Mouse (Mus musculus) ES-E14 (cell line): ENCODE measurements around the gene Hoxb5. TPM values are rescaled to one million over a fixed set of nuclear protein-coding genes. Genes with fewer than 3 reads are reported as not detected.

Experiments used
- DNase-seq: peaks from one replicate; pipeline ENCODE4 v3.0.0-alpha.2; 2013; ENCODE audit warnings: low read depth, low spot score
- H3K27ac ChIP-seq: 2 replicates; pipeline ENCODE4 v1.5.1; 2012; ENCODE audit warnings: low read depth, mild to moderate bottlenecking, low read length, moderate library complexity, mixed read lengths; ENCODE audit not compliant: poor library complexity, insufficient read depth, severe bottlenecking
- H3K36me3 ChIP-seq: 2 replicates; pipeline ENCODE4 v1.6.1; 2012; ENCODE audit warnings: mild to moderate bottlenecking, low read length, moderate library complexity, mixed read lengths; ENCODE audit not compliant: control insufficient read depth, poor library complexity, insufficient read depth, severe bottlenecking
- H3K4me1 ChIP-seq, 2 experiments: fragments of 150-350 bp in 1 of 2; sonication (generic) in 1 of 2; 2 replicates each; pipeline ENCODE4 v1.6.1; 2012; ENCODE audit warnings: low read length in 2 of 2, mild to moderate bottlenecking in 1 of 2, mixed read lengths in 1 of 2; ENCODE audit not compliant: control insufficient read depth in 2 of 2, insufficient read depth in 2 of 2, poor library complexity in 1 of 2
- H3K4me3 ChIP-seq, 2 experiments: fragments of 150-350 bp in 1 of 2; sonication (generic) in 1 of 2; 2 replicates each; pipeline ENCODE4 v1.5.1; 2012; ENCODE audit warnings: low read length in 2 of 2, low read depth in 1 of 2, mild to moderate bottlenecking in 1 of 2, mixed read lengths in 1 of 2; ENCODE audit not compliant: insufficient read depth in 1 of 2, poor library complexity in 1 of 2, severe bottlenecking in 1 of 2
- H3K9ac ChIP-seq: 2 replicates; pipeline ENCODE4 v1.6.1; 2012; ENCODE audit warnings: low read depth, mild to moderate bottlenecking, low read length, mixed read lengths; ENCODE audit not compliant: poor library complexity, insufficient read depth, severe bottlenecking
- H3K9me3 ChIP-seq: fragments of 150-350 bp; sonication (generic); 2 replicates; pipeline ENCODE4 v1.6.1; 2012; ENCODE audit warnings: low read depth, mild to moderate bottlenecking, low read length; ENCODE audit not compliant: control insufficient read depth, insufficient read depth
- CHD2 ChIP-seq: IDR thresholded peaks from 2 replicates; pipeline ENCODE4 v1.6.1; 2014; ENCODE audit warnings: mild to moderate bottlenecking, low read depth, low read length, inconsistent platforms
- HCFC1 ChIP-seq: IDR thresholded peaks from 2 replicates; pipeline ENCODE4 v1.6.1; 2012; ENCODE audit warnings: low read length, inconsistent platforms, borderline replicate concordance; ENCODE audit not compliant: insufficient read depth
- MAFK ChIP-seq: IDR thresholded peaks from 2 replicates; pipeline ENCODE4 v1.6.1; 2014; ENCODE audit warnings: mild to moderate bottlenecking, low read depth, low read length, inconsistent platforms; ENCODE audit not compliant: insufficient read depth
- ZC3H11A ChIP-seq: IDR thresholded peaks from 2 replicates; pipeline ENCODE4 v1.6.1; 2012; ENCODE audit warnings: low read depth, mild to moderate bottlenecking, inconsistent platforms, low read length, borderline replicate concordance
- ZNF384 ChIP-seq: IDR thresholded peaks from 2 replicates; pipeline ENCODE4 v1.6.1; 2012; ENCODE audit warnings: low read depth, low read length, inconsistent platforms
- in situ Hi-C, 2 experiments: fragments of 600-800 bp; cut with MboI; formaldehyde crosslinking; loops; one replicate each; pipeline ENCODE4 v1.15.1; 2025; ENCODE audit warnings: low sequenced_read_pairs in 2 of 2, inconsistent platforms in 1 of 2; ENCODE audit not compliant: unreplicated experiment in 2 of 2
- total RNA-seq: library from RNA; depleted of rRNA; stranded (reverse); fragments of 300-350 nt; gene quantifications from 2 replicates; pipeline ENCODE4 v1.2.3, GENCODE M21; 2012

The Hoxb5 gene
- total RNA-seq, 1 experiment: 0.09 TPM

DNA sequence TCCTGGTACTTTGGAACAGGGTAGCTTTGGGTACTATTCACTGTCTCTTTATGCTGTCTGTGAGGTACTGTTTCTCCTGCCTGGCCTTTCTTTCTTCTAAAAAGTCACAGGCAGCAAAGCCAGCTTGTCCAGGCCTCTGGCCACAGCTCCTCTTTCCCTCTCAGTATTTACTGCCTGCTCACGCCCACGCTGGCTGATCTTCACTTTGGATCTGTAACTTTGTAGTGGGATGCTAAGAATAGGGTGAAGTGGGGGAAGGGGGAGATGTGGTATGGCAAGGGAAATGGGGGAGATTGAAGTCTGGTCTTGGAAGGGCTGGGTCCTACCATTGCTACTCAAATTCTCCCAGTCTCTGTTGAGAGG is 30.8 kb downstream of the Hoxb5 start:
- TF ChIP-seq HCFC1 (no peak), ZC3H11A (no peak), ZNF384 (no peak), MAFK (no peak), CHD2 (no peak)
- in situ Hi-C loops: loop anchor here (10.0 kb wide), 3 partner anchors 49 to 159 kb away; partner anchors contain the start of genes Hoxb13 (in 1 of the 2), Hoxb7 (in 1 of the 2) and Hoxb8 (in 1 of the 2)
- Histone ChIP-seq H3K9me3 (no peaks in the 10 kb centered on the region), H3K4me1 (no peaks in the 10 kb centered on the region), H3K9ac (no peak overlapping the region), H3K27ac (no peak overlapping the region), H3K36me3 (no peaks in the 10 kb centered on the region), H3K4me3 (no peak overlapping the region)
- no peak for DNase-seq

DNA sequence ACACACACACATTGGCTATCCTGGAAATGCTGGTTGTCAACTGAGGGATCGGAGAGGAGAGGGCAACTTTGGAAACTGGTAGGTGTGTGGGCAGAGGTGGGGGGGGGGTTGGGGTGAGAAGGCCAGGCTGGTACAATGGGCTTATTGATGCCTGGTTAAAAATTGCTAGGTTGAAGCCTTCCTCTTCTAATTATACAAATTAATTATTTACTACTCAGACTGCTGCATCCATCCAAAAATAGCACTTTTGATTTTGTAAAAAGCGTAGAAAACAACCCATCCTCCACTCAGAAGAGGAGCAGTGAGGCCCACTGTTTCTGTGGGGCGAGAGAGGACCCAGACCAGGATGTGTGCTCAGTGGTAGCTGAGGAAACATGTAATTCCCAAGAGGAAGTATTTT is 31.9 kb downstream of the Hoxb5 start:
- no peaks in the 10 kb centered on the region for H3K36me3 ChIP-seq
- DNase-seq: no peak
- in situ Hi-C loops: loop anchor here (10.0 kb wide), 3 partner anchors 50 to 160 kb away; partner anchors contain the start of genes Hoxb13 (in 1 of the 2), Hoxb7 (in 1 of the 2) and Hoxb8 (in 1 of the 2)
- H3K27ac ChIP-seq: no peak overlapping the region
- no peak overlapping the region for H3K9ac ChIP-seq
- H3K4me3 ChIP-seq: no peak overlapping the region
- TF ChIP-seq ZNF384 (no peak), ZC3H11A (no peak), CHD2 (no peak), HCFC1 (no peak), MAFK (no peak)
- H3K4me1 ChIP-seq: no peaks in the 10 kb centered on the region
- H3K9me3 ChIP-seq: no peaks in the 10 kb centered on the region

DNA sequence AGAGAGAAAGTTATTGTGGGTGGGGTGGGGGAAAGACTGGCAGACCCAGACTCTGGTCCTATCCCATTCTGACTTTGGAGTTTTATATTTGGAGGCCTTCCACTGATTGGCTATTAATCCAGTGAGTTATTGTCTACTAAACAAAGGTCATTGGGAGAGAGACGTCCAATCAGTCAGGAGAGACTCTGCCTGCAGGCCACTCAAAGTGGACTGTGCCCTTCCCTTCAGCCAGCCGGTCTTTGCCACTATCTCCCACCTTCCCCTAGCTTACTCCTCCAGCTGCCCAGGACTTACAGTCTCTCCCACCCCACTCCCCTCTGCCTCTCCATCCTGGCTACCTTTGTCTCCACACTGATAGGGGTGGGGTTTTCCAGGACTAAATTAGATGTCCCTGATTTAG is 33.5 kb downstream of the Hoxb5 start:
- Histone ChIP-seq H3K4me3 (no peak overlapping the region), H3K4me1 (no peaks in the 10 kb centered on the region), H3K27ac (no peak overlapping the region), H3K36me3 (no peaks in the 10 kb centered on the region), H3K9ac (no peak overlapping the region), H3K9me3 (no peaks in the 10 kb centered on the region)
- no peak for DNase-seq
- in situ Hi-C loops: loop anchor here (10.0 kb wide), 3 partner anchors 52 to 162 kb away; partner anchors contain the start of genes Hoxb13 (in 1 of the 2), Hoxb7 (in 1 of the 2) and Hoxb8 (in 1 of the 2)
- TF ChIP-seq ZNF384: no peak
- no peak for TF ChIP-seq MAFK
- no peak for TF ChIP-seq ZC3H11A
- no peak for TF ChIP-seq HCFC1
- TF ChIP-seq CHD2: no peak

DNA sequence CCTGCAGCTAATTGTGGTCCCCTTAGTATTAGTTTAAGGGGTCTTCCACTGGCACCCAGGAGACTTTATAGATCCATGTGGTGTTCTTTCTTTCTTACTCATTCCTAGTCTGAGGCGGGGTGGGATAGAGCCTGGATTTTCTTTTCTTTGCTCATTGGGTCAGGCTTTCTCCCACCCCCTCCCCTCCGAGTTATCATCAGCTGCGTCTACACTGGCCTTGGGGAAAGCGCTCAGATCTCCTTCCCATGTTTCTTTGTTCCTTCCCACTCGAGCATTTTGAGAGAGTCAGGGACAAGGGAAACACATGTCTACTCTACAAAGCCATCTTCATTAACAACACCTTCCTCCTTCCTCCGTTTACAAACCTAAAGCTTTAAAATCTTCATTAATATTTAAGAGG is 33.9 kb downstream of the Hoxb5 start:
- no peak overlapping the region for H3K9ac ChIP-seq
- no peak for TF ChIP-seq MAFK
- TF ChIP-seq CHD2: no peak
- TF ChIP-seq ZNF384: no peak
- no peak for TF ChIP-seq HCFC1
- TF ChIP-seq ZC3H11A: no peak
- H3K4me1 ChIP-seq: no peaks in the 10 kb centered on the region
- in situ Hi-C loops: loop anchor here (10.0 kb wide), 3 partner anchors 52 to 162 kb away; partner anchors contain the start of genes Hoxb13 (in 1 of the 2), Hoxb7 (in 1 of the 2) and Hoxb8 (in 1 of the 2)
- no peaks in the 10 kb centered on the region for H3K36me3 ChIP-seq
- no peaks in the 10 kb centered on the region for H3K9me3 ChIP-seq
- H3K4me3 ChIP-seq: no peak overlapping the region
- H3K27ac ChIP-seq: no peak overlapping the region
- no peak for DNase-seq
